Mouse (Mus musculus): ENCODE measurements at regions not wholly inside any gene's neighbourhood (a gene's known extent, or its start where the extent isn't known, plus 50 kb on each side); places are given as distances from the start of the nearest gene placed in this dataset.

- peak; percentile 88 for DNase-seq (ENCODE audit: low read depth)
Observed at GRCm38 (mm10) chr19:14123348-14124113, 210.2 kb downstream of the Olfr1505 start.

GRCm38 (mm10) chr19:14124250-14124827 lies 211.0 kb downstream of the Olfr1505 start:
- DNase-seq (ENCODE audit: low read depth): peak; percentile 73
- no peak for TF ChIP-seq POLR2A (IDR thresholded peaks at IDR 0.05; ENCODE audit: borderline replicate concordance, extremely low read depth, insufficient read depth, insufficient read length, poor library complexity, severe bottlenecking)
- no peak for TF ChIP-seq CTCF (IDR thresholded peaks at IDR 0.05; ENCODE audit: borderline replicate concordance, extremely low read depth, insufficient read depth, insufficient read length)

More at GRCm38 (mm10) chr19:14123348-14124113, 210.2 kb downstream of the Olfr1505 start:
- TF ChIP-seq POLR2A (IDR thresholded peaks at IDR 0.05; ENCODE audit: borderline replicate concordance, extremely low read depth, insufficient read depth, insufficient read length, poor library complexity, severe bottlenecking) (no peak), CTCF (IDR thresholded peaks at IDR 0.05; ENCODE audit: borderline replicate concordance, extremely low read depth, insufficient read depth, insufficient read length) (no peak)

- TF ChIP-seq CTCF (IDR thresholded peaks at IDR 0.05; ENCODE audit: borderline replicate concordance, extremely low read depth, insufficient read depth, insufficient read length) (no peak), POLR2A (IDR thresholded peaks at IDR 0.05; ENCODE audit: borderline replicate concordance, extremely low read depth, insufficient read depth, insufficient read length, poor library complexity, severe bottlenecking) (no peak)
- peak; percentile 20 for DNase-seq (ENCODE audit: low read depth)
Observed at GRCm38 (mm10) chr19:14124986-14125385, 211.7 kb downstream of the Olfr1505 start.

- DNase-seq (ENCODE audit: low read depth): peak; percentile 71
- TF ChIP-seq CTCF (IDR thresholded peaks at IDR 0.05; ENCODE audit: borderline replicate concordance, extremely low read depth, insufficient read depth, insufficient read length) (no peak), POLR2A (IDR thresholded peaks at IDR 0.05; ENCODE audit: borderline replicate concordance, extremely low read depth, insufficient read depth, insufficient read length, poor library complexity, severe bottlenecking) (no peak)
Observed at GRCm38 (mm10) chr19:14128397-14129209, 215.3 kb downstream of the Olfr1505 start.

- TF ChIP-seq CTCF (IDR thresholded peaks at IDR 0.05; ENCODE audit: borderline replicate concordance, extremely low read depth, insufficient read depth, insufficient read length): no peak
- DNase-seq (ENCODE audit: low read depth): peak; percentile 43
Observed at GRCm38 (mm10) chr19:14161217-14161616, 247.9 kb downstream of the Olfr1505 start.

- TF ChIP-seq POLR2A (IDR thresholded peaks at IDR 0.05; ENCODE audit: borderline replicate concordance, extremely low read depth, insufficient read depth, insufficient read length, poor library complexity, severe bottlenecking) (no peak), CTCF (IDR thresholded peaks at IDR 0.05; ENCODE audit: borderline replicate concordance, extremely low read depth, insufficient read depth, insufficient read length) (no peak)
- peak; percentile 23 for DNase-seq (ENCODE audit: low read depth)
Observed at GRCm38 (mm10) chr19:14162773-14163172, 249.4 kb downstream of the Olfr1505 start.

GRCm38 (mm10) chr19:14165775-14166174 lies 252.4 kb downstream of the Olfr1505 start:
- TF ChIP-seq CTCF (IDR thresholded peaks at IDR 0.05; ENCODE audit: borderline replicate concordance, extremely low read depth, insufficient read depth, insufficient read length) (no peak), POLR2A (IDR thresholded peaks at IDR 0.05; ENCODE audit: borderline replicate concordance, extremely low read depth, insufficient read depth, insufficient read length, poor library complexity, severe bottlenecking) (no peak)
- peak; percentile 82 for DNase-seq (ENCODE audit: low read depth)

GRCm38 (mm10) chr19:14180244-14180643 lies 266.9 kb downstream of the Olfr1505 start:
- TF ChIP-seq CTCF (IDR thresholded peaks at IDR 0.05; ENCODE audit: borderline replicate concordance, extremely low read depth, insufficient read depth, insufficient read length) (no peak), POLR2A (IDR thresholded peaks at IDR 0.05; ENCODE audit: borderline replicate concordance, extremely low read depth, insufficient read depth, insufficient read length, poor library complexity, severe bottlenecking) (no peak)
- DNase-seq (ENCODE audit: low read depth): peak; percentile 28

GRCm38 (mm10) chr19:14180956-14181355 lies 267.6 kb downstream of the Olfr1505 start:
- TF ChIP-seq CTCF (IDR thresholded peaks at IDR 0.05; ENCODE audit: borderline replicate concordance, extremely low read depth, insufficient read depth, insufficient read length): no peak
- DNase-seq (ENCODE audit: low read depth): no peak

- no peak for DNase-seq (ENCODE audit: low read depth)
- TF ChIP-seq CTCF (IDR thresholded peaks at IDR 0.05; ENCODE audit: borderline replicate concordance, extremely low read depth, insufficient read depth, insufficient read length) (no peak), POLR2A (IDR thresholded peaks at IDR 0.05; ENCODE audit: borderline replicate concordance, extremely low read depth, insufficient read depth, insufficient read length, poor library complexity, severe bottlenecking) (no peak)
Observed at GRCm38 (mm10) chr19:14181661-14182415, 268.5 kb downstream of the Olfr1505 start.

GRCm38 (mm10) chr19:14191820-14192219 lies 278.5 kb downstream of the Olfr1505 start:
- peak; percentile 51 for DNase-seq (ENCODE audit: low read depth)
- TF ChIP-seq CTCF (IDR thresholded peaks at IDR 0.05; ENCODE audit: borderline replicate concordance, extremely low read depth, insufficient read depth, insufficient read length) (no peak), POLR2A (IDR thresholded peaks at IDR 0.05; ENCODE audit: borderline replicate concordance, extremely low read depth, insufficient read depth, insufficient read length, poor library complexity, severe bottlenecking) (no peak)
